Mouse (Mus musculus) forebrain, embryonic 12.5 days (tissue): ENCODE results near the gene Gpr6. TPM values are rescaled to one million over a fixed set of nuclear protein-coding genes. Genes with fewer than 3 reads are reported as not detected.
A peak's percentile ranks its signal among the peaks of the same experiment; 100 is the strongest.

Source experiments
- ATAC-seq: fragments of 200-750 bp; cut with Nextera tagmentation; 2 replicates; pipeline ENCODE4 v1.8.0; 2017; ENCODE audit warnings: moderate TSS enrichment; ENCODE audit not compliant: low FRiP score
- H3K27ac ChIP-seq: fragments of 300-500 bp; sonication (generic); 2 replicates; pipeline ENCODE4 v1.5.1; 2016; ENCODE audit warnings: mild to moderate bottlenecking
- H3K27me3 ChIP-seq: fragments of 300-500 bp; sonication (generic); 2 replicates; pipeline ENCODE4 v1.6.1; 2016; ENCODE audit warnings: mild to moderate bottlenecking
- H3K36me3 ChIP-seq: fragments of 300-500 bp; sonication (generic); replicated peaks from 2 replicates; pipeline ENCODE4 v1.6.1; 2016; ENCODE audit warnings: mild to moderate bottlenecking
- H3K4me1 ChIP-seq: fragments of 300-500 bp; sonication (generic); 2 replicates; pipeline ENCODE4 v1.6.1; 2016
- H3K4me2 ChIP-seq: fragments of 300-500 bp; sonication (generic); 2 replicates; pipeline ENCODE4 v1.6.1; 2016; ENCODE audit warnings: mild to moderate bottlenecking, moderate library complexity
- H3K4me3 ChIP-seq: fragments of 300-500 bp; sonication (generic); replicated peaks from 2 replicates; pipeline ENCODE4 v1.5.1; 2016; ENCODE audit warnings: mild to moderate bottlenecking
- H3K9ac ChIP-seq: fragments of 300-500 bp; sonication (generic); 2 replicates; pipeline ENCODE4 v1.6.1; 2016; ENCODE audit warnings: mild to moderate bottlenecking
- H3K9me3 ChIP-seq: fragments of 300-500 bp; sonication (generic); 2 replicates; pipeline ENCODE4 v1.6.1; 2016
- WGBS: fragments of 180-500 bp; shearing (Covaris S2); methylation state at CpG from one replicate; pipeline ENCODE4 v1.1.7; 2016; 5-methylcytosine and 5-hydroxymethylcytosine counted together
- polyA plus RNA-seq: library from polyadenylated mRNA; unstranded; fragments of >200 nt; fragmentation: Nextera tagmentation; extraction: Ambion mirVana; gene quantifications from 2 replicates; pipeline ENCODE4 v1.2.1, GENCODE M21; 2016

Gene Gpr6
- polyA plus RNA-seq, result 0.22 and 0.24 TPM in 2 replicates

GRCm38 (mm10) chr10:41072116-41072515 lies at the start of gene Gpr6:
Gene Gpr6 (minus strand): TSS chr10:41072285.
- Histone ChIP-seq H3K9me3 (no peaks in the 10 kb centered on the region), H3K36me3 (no peaks in the 10 kb centered on the region), H3K4me3 (peak within 1 kb of the TSS; percentile 49), H3K27ac (no peak within 1 kb of the TSS), H3K9ac (peak within 1 kb of the TSS; percentile 45; the same call in 1 of the 2 replicates), H3K4me1 (peaks cover 22% of the 10 kb centered on the region), H3K4me2 (peak within 1 kb of the TSS; percentile 86), H3K27me3 (peaks cover 47% of the 10 kb centered on the region)
- peak; percentile 72 for ATAC-seq
- under 1% methylated on average over 23 of the region's 23 CpGs for WGBS

- H3K36me3 ChIP-seq, result no peaks in the 10 kb centered on the region
- no peaks in the 10 kb centered on the region for H3K9me3 ChIP-seq
- H3K27me3 ChIP-seq, result no peaks in the 10 kb centered on the region
- H3K4me1 ChIP-seq, result no peaks in the 10 kb centered on the region
- no peak for ATAC-seq
- no peak overlapping the region for H3K4me3 ChIP-seq
- H3K4me2 ChIP-seq, result no peak overlapping the region
- 71% methylated on average over 2 of the region's 2 CpGs for WGBS
- H3K9ac ChIP-seq, result no peak overlapping the region
- H3K27ac ChIP-seq, result no peak overlapping the region
These were observed 28.0 kb upstream of the Gpr6 start for GRCm38 (mm10) chr10:41100060-41100459.

GRCm38 (mm10) chr10:41098137-41098536 lies 26.1 kb upstream of the Gpr6 start:
- Histone ChIP-seq H3K4me1 (no peaks in the 10 kb centered on the region), H3K9ac (no peak overlapping the region), H3K27me3 (no peaks in the 10 kb centered on the region), H3K4me3 (no peak overlapping the region), H3K27ac (no peak overlapping the region), H3K4me2 (no peak overlapping the region), H3K9me3 (no peaks in the 10 kb centered on the region), H3K36me3 (no peaks in the 10 kb centered on the region)
- WGBS, result 82% methylated on average over 6 of the region's 6 CpGs
- ATAC-seq, result no peak

DNA sequence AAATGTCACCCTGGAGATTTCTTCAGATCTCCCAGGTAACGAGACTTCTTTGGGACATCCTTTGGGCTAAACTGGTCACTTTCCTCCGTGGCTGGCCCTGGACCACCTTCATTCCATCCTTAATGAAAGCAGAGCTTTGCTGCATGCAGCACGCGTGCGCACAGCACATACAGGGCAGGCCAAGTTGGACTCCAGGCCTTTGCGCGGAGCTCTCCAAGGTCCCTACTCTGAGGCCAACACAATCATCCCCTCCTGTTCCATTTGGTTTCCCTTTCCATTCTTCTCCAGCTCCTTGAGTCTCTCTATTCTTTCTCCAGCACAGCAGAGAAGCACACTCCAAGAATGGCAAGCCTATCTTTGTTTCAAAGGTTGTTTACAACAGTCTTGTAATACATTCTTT lies 16.8 kb upstream of the Gpr6 start:
- WGBS, result 65% methylated on average over 7 of the region's 7 CpGs
- no peak overlapping the region for H3K4me3 ChIP-seq
- H3K9me3 ChIP-seq, result no peaks in the 10 kb centered on the region
- no peak overlapping the region for H3K9ac ChIP-seq
- no peak overlapping the region for H3K27ac ChIP-seq
- H3K36me3 ChIP-seq, result no peaks in the 10 kb centered on the region
- H3K4me1 ChIP-seq, result no peaks in the 10 kb centered on the region
- no peak for ATAC-seq
- no peak overlapping the region for H3K4me2 ChIP-seq
- H3K27me3 ChIP-seq, result no peaks in the 10 kb centered on the region

DNA sequence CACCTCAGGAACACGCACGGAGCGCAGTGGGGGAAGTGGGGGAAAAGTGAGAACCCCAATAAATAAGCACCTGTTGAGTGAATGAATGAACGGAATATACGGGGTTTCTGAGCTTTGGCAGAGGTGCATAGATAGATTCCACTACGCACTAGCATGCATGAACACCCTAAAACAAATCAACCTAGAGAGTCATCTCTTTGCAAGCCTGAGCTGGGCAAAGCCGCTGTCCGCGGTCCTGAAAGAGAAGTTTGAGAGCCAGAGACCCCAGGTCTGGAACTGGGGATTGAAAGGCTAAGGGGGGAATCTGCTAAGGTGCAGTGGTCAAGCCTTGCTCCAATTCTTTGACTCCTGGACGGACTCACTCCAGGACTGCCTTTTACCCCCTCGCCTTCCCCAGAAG lies 389 bp downstream of the Gpr6 start:
- Histone ChIP-seq H3K27me3 (peaks cover 47% of the 10 kb centered on the region), H3K4me2 (peak overlapping the region; percentile 86), H3K4me3 (peak overlapping the region; percentile 49), H3K36me3 (no peaks in the 10 kb centered on the region), H3K4me1 (peaks cover 22% of the 10 kb centered on the region), H3K27ac (no peak overlapping the region), H3K9me3 (no peaks in the 10 kb centered on the region), H3K9ac (peak overlapping the region; percentile 27; the same call in 1 of the 2 replicates)
- 0 out of 2 replicates have a peak, but pooled peaks have one; percentile 27 for ATAC-seq
- WGBS, result 2% methylated on average over 11 of the region's 11 CpGs

DNA sequence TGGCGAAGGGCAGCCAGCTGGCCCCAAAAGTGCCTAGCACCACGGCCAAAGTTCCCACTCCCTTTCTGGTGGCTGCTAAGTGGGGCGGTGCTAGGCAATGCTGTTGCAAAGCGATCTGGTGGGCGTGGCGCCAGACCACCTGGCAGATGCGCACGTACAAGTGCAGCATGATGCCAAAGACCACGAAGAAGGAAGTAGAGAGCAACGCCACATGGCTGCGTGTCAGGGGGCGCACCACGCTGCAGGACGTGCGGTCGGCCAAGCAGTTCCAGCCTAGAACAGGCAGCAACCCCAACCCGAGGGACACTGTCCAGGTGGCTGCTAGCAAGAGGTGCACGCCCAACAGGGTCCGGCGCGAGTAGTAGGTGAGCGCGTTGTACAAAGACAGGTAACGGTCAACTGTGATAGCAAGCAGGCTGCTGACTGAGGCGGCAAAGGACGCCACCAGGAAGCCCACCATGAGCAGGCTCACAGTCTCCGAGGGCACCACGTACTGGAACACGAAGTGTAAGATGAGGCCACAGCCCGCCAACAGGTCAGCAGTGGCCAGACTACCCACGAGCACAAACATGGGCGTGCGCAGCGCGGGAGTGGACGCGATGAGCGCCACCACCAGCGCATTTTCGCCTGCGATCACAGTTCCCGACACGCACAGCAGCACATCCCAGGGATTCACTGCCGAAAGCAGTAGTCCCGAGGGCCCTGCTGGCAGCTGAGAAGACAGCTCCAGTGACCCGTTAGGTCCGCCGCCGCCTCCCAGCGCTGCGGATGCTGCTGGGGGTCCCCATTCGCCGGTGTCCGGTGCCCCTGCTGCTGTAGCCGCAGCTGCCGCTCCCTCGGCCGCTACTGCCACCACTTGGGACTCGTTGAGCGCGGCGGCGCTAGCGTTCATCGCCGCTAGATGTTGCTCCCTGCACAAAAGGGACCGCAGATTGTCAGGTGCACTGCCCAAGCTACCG lies 1.1 kb downstream of the Gpr6 start:
- peak overlapping the region; percentile 86 for H3K4me2 ChIP-seq
- WGBS, result 2% methylated on average over 68 of the region's 68 CpGs
- H3K4me3 ChIP-seq, result peak overlapping the region; percentile 49
- no peaks in the 10 kb centered on the region for H3K36me3 ChIP-seq
- no peaks in the 10 kb centered on the region for H3K9me3 ChIP-seq
- H3K27me3 ChIP-seq, result peaks cover 47% of the 10 kb centered on the region
- H3K9ac ChIP-seq, result peak overlapping the region; percentile 45; the same call in 1 of the 2 replicates
- H3K27ac ChIP-seq, result no peak overlapping the region
- peak; percentile 57 for ATAC-seq
- H3K4me1 ChIP-seq, result peaks cover 22% of the 10 kb centered on the region

GRCm38 (mm10) chr10:41060250-41060831 lies 11.7 kb downstream of the Gpr6 start:
- WGBS, result 66% methylated on average over 4 of the region's 4 CpGs
- H3K36me3 ChIP-seq, result no peaks in the 10 kb centered on the region

DNA sequence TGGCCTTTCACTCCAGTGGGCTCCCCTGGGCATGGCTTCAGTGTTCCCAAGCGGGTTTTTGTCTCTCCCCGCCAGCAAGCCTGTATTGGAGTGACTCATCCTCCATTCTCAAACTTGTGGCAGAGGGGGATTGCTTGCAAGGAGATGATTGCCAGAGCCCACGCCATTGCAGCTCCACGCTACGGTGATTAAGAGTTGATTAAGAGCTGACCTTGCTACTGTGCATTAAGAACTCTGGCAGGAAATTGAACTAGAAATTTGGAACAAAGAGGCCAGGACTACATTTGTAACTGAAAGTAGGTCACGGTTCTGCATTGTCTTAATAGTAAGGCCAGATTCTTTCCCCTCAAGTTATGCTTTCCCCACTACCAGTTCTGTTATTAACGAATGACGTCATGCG lies 16.5 kb downstream of the Gpr6 start:
- WGBS, result 72% methylated on average over 9 of the region's 9 CpGs

More at GRCm38 (mm10) chr10:41060250-41060831, 11.7 kb downstream of the Gpr6 start:
- Histone ChIP-seq H3K9ac (no peak overlapping the region), H3K9me3 (no peaks in the 10 kb centered on the region), H3K4me3 (no peak overlapping the region), H3K4me2 (no peak overlapping the region), H3K4me1 (no peaks in the 10 kb centered on the region), H3K27ac (no peak overlapping the region), H3K27me3 (no peaks in the 10 kb centered on the region)
- no peak for ATAC-seq

DNA sequence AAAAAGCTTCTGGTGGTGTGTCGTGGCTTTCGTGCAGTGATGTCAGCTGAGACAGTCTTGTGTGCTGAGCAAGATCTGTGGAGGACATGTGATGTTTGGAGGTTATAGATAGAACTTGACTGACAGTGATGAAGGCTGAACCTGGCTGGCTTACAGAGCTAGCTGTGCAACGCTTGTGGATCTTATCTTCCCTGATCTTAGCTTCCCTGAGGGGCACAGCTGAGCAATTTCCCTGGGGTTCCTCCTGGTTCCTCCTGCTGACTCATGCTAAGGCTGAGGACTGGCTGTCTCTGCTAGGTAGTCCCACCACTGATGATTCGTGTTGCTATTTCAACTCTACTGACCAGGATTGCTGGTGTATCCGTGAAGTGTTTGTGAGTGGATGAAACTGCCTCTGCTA lies 18.1 kb downstream of the Gpr6 start:
- Histone ChIP-seq H3K9ac (no peak overlapping the region), H3K9me3 (no peaks in the 10 kb centered on the region), H3K27me3 (no peaks in the 10 kb centered on the region), H3K4me2 (no peak overlapping the region), H3K4me1 (no peaks in the 10 kb centered on the region), H3K4me3 (no peak overlapping the region), H3K27ac (no peak overlapping the region), H3K36me3 (no peaks in the 10 kb centered on the region)
- 87% methylated on average over 5 of the region's 5 CpGs for WGBS
- no peak for ATAC-seq

More for the DNA sequence above, 16.5 kb downstream of the Gpr6 start:
- no peak for ATAC-seq
- no peaks in the 10 kb centered on the region for H3K27me3 ChIP-seq
- no peaks in the 10 kb centered on the region for H3K9me3 ChIP-seq
- no peak overlapping the region for H3K27ac ChIP-seq
- H3K4me2 ChIP-seq, result no peak overlapping the region
- H3K4me3 ChIP-seq, result no peak overlapping the region
- no peaks in the 10 kb centered on the region for H3K4me1 ChIP-seq
- H3K9ac ChIP-seq, result no peak overlapping the region
- no peaks in the 10 kb centered on the region for H3K36me3 ChIP-seq

DNA sequence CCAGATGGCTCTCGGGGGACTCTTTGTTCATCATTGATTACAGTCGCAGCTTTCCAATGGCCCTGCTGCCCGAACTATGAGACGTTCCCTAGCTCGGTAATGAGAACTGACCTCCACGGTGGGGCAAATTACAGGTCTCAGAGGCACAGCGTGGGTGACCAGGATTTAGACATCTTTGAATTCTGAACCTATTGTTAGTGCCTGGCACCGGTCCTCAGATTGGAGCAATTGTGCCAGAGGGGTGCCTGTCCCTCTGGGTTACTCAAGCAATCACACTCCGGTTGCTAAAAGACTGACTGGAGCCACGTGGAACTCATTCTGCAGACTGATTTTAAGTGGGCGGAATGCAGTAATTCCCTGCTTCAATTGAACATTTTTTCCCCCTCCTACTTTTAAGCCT lies 29.8 kb downstream of the Gpr6 start:
- WGBS, result 35% methylated on average over 11 of the region's 11 CpGs
- H3K27me3 ChIP-seq, result no peaks in the 10 kb centered on the region
- no peaks in the 10 kb centered on the region for H3K36me3 ChIP-seq
- no peak overlapping the region for H3K27ac ChIP-seq
- H3K9ac ChIP-seq, result no peak overlapping the region
- H3K4me2 ChIP-seq, result no peak overlapping the region
- peak; percentile 60; the same call in 1 of the 2 replicates for ATAC-seq
- H3K9me3 ChIP-seq, result no peaks in the 10 kb centered on the region
- H3K4me3 ChIP-seq, result no peak overlapping the region
- H3K4me1 ChIP-seq, result peaks cover 11% of the 10 kb centered on the region

GRCm38 (mm10) chr10:41041478-41041877 lies 30.6 kb downstream of the Gpr6 start:
- no peak overlapping the region for H3K9ac ChIP-seq
- no peaks in the 10 kb centered on the region for H3K9me3 ChIP-seq
- H3K4me1 ChIP-seq, result peaks cover 11% of the 10 kb centered on the region
- no peak for ATAC-seq
- no peak overlapping the region for H3K4me3 ChIP-seq
- no peak overlapping the region for H3K4me2 ChIP-seq
- no peaks in the 10 kb centered on the region for H3K27me3 ChIP-seq
- no peak overlapping the region for H3K27ac ChIP-seq
- no peaks in the 10 kb centered on the region for H3K36me3 ChIP-seq
- 72% methylated on average over 9 of the region's 9 CpGs for WGBS

DNA sequence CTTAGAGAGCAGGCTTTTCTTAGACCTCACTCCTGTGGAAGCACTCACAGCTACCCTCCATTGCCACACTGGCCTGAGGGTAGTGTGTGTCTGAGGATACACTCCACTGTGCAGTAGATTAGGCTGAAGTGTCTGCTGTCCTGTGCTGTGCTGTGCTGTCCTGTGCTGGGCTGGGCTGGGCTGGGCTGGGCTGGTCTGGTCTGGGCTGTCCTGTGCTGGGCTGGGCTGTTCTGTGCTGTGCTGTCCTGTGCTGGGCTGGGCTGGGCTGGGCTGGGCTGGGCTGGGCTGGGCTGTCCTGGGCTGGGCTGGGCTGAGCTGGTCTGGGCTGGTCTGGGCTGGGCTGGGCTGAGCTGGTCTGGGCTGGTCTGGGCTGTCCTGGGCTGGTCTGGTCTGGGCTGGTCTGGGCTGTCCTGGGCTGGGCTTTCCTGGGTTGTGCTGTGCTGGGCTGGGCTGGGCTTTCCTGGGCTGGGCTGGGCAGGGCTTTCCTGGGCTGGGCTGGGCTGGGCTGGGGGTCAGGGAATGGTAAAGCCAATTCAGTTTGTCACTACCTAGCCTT lies 31.5 kb downstream of the Gpr6 start:
- no peak overlapping the region for H3K9ac ChIP-seq
- no peaks in the 10 kb centered on the region for H3K9me3 ChIP-seq
- H3K4me3 ChIP-seq, result no peak overlapping the region
- no peaks in the 10 kb centered on the region for H3K27me3 ChIP-seq
- ATAC-seq, result 0 out of 2 replicates have a peak, but pooled peaks have one; percentile 23
- no peaks in the 10 kb centered on the region for H3K36me3 ChIP-seq
- no peak overlapping the region for H3K4me2 ChIP-seq
- H3K27ac ChIP-seq, result no peak overlapping the region
- H3K4me1 ChIP-seq, result peaks cover 11% of the 10 kb centered on the region
